Mouse (Mus musculus) stomach, embryonic 16.5 days (tissue): Measurements from ENCODE around the gene Otoa. TPM values are rescaled to one million over a fixed set of nuclear protein-coding genes. Genes with fewer than 3 reads are reported as not detected.

Source experiments
- ATAC-seq: fragments of 200-750 bp; cut with Nextera tagmentation; 2 replicates; pipeline ENCODE4 v1.8.0; 2017; ENCODE audit warnings: moderate number of reproducible peaks, moderate TSS enrichment; ENCODE audit not compliant: insufficient read depth, low FRiP score
- H3K27ac ChIP-seq: fragments of 300-500 bp; sonication (generic); 2 replicates; pipeline ENCODE4 v1.5.1; 2014; ENCODE audit warnings: low read length
- H3K27me3 ChIP-seq: fragments of 300-500 bp; sonication (generic); 2 replicates; pipeline ENCODE4 v1.6.1; 2014; ENCODE audit warnings: low read length, control low read depth, mixed read lengths; ENCODE audit not compliant: control insufficient read depth, insufficient read depth
- H3K36me3 ChIP-seq: fragments of 300-500 bp; sonication (generic); 2 replicates; pipeline ENCODE4 v1.6.1; 2014; ENCODE audit warnings: low read length; ENCODE audit not compliant: control insufficient read depth, insufficient read depth
- H3K4me1 ChIP-seq: fragments of 300-500 bp; sonication (generic); 2 replicates; pipeline ENCODE4 v1.6.1; 2014; ENCODE audit warnings: low read length, control low read depth, mixed read lengths; ENCODE audit not compliant: control insufficient read depth, insufficient read depth
- H3K4me2 ChIP-seq: fragments of 300-500 bp; sonication (generic); 2 replicates; pipeline ENCODE4 v1.6.1; 2014; ENCODE audit warnings: low read depth, low read length, mixed read lengths
- H3K4me3 ChIP-seq: fragments of 300-500 bp; sonication (generic); replicated peaks from 2 replicates; pipeline ENCODE4 v1.5.1; 2014; ENCODE audit warnings: mild to moderate bottlenecking, low read length
- H3K9ac ChIP-seq: fragments of 300-500 bp; sonication (generic); 2 replicates; pipeline ENCODE4 v1.6.1; 2014; ENCODE audit warnings: low read length
- H3K9me3 ChIP-seq: fragments of 300-500 bp; sonication (generic); replicated peaks from 2 replicates; pipeline ENCODE4 v1.6.1; 2016; ENCODE audit warnings: low read length, control low read depth; ENCODE audit not compliant: control insufficient read depth
- WGBS: fragments of 180-500 bp; shearing (Covaris S2); extraction: QIAGEN DNeasy Blood & Tissue Kit; methylation state at CpG from one replicate; pipeline ENCODE4 v1.1.7; 2014; 5-methylcytosine and 5-hydroxymethylcytosine counted together
- polyA plus RNA-seq: library from polyadenylated mRNA; unstranded; fragments of >200 nt; fragmentation: Nextera tagmentation; extraction: Ambion mirVana; gene quantifications from 2 replicates; pipeline ENCODE4 v1.2.1, GENCODE M21; 2015

The Otoa gene
- 0.36 and 0.37 TPM in 2 replicates for polyA plus RNA-seq

GRCm38 (mm10) chr7:121081350-121081749 lies at the start of gene Otoa:
Otoa (plus strand) TSS chr7:121081650.
- H3K4me1 ChIP-seq = peaks cover 8% of the 10 kb centered on the region
- no peak within 1 kb of the TSS for H3K9ac ChIP-seq
- 85% methylated on average over 4 of the region's 4 CpGs for WGBS
- no peak for ATAC-seq
- no peaks in the 10 kb centered on the region for H3K9me3 ChIP-seq
- H3K4me2 ChIP-seq = no peak within 1 kb of the TSS
- no peaks in the 10 kb centered on the region for H3K36me3 ChIP-seq
- no peak within 1 kb of the TSS for H3K27ac ChIP-seq
- H3K27me3 ChIP-seq = no peaks in the 10 kb centered on the region
- H3K4me3 ChIP-seq = no peak within 1 kb of the TSS

GRCm38 (mm10) chr7:121033856-121034652 lies 47.4 kb upstream of the Otoa start, which contains the start of gene Mettl9:
Mettl9 (plus strand) TSS chr7:121034445.
- 4% methylated on average over 39 of the region's 43 CpGs for WGBS
- Histone ChIP-seq H3K4me3 (peak within 1 kb of the TSS; percentile 88), H3K27ac (peak within 1 kb of the TSS; percentile 96), H3K36me3 (no peaks in the 10 kb centered on the region), H3K9me3 (no peaks in the 10 kb centered on the region), H3K4me1 (peaks cover 12% of the 10 kb centered on the region), H3K9ac (peak within 1 kb of the TSS; percentile 100), H3K27me3 (no peaks in the 10 kb centered on the region), H3K4me2 (peak within 1 kb of the TSS; percentile 84)
- ATAC-seq = peak; percentile 97

DNA sequence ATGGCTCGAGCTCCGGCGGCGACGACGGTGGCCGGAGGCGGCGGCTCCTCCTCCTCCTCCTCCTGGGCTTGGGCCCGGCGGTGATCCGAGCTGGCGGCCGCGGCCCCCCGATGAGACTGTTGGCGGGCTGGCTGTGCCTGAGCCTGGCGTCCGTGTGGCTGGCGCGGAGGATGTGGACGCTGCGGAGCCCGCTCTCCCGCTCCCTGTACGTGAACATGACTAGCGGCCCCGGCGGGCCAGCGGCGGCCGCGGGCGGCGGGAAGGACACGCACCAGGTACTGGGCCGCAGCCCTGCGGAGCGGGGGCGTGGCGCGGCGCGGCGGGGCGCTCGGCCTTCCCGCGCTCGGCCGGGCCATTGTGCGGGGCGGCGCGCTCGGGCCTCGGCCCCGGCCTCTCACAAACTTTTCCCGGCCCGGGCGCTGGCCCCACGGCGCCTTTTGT lies 46.7 kb upstream of the Otoa start:
- Histone ChIP-seq H3K27ac (peak overlapping the region; percentile 96), H3K4me3 (peak overlapping the region; percentile 88), H3K9ac (peak overlapping the region; percentile 100), H3K36me3 (no peaks in the 10 kb centered on the region), H3K4me1 (peaks cover 12% of the 10 kb centered on the region), H3K9me3 (no peaks in the 10 kb centered on the region), H3K4me2 (peak overlapping the region; percentile 84), H3K27me3 (no peaks in the 10 kb centered on the region)
- ATAC-seq = peak; percentile 79
- 1% methylated on average over 59 of the region's 63 CpGs for WGBS

DNA sequence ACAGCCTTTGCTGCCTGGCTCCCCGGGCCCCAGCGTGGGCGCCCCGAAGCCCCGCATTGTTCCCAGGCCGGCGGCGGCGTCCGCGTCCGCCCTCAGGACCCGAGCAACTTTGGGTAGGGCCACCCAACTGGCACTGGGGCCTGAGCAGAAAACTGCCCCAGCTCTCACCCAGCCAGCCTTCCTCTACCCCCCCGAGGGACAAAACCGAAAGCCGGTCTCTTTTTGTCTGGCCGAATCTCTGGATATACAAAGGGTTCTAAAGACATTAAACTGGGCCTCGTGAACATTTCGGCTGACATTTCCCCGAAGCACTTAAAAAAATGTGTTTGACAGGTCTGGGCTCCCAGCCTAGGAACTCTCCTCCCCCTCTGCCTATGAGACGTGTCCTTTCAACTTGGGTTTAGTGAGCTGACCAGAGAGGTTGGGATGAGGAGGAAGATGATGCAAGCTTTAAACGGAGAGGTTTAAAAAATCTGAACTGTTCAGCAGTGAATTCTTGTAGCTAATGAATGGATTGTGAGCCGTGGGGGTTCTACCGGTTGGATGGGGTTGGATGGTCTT lies 46.2 kb upstream of the Otoa start:
- Histone ChIP-seq H3K27ac (peak overlapping the region; percentile 96), H3K9me3 (no peaks in the 10 kb centered on the region), H3K4me3 (peak overlapping the region; percentile 88), H3K4me1 (peaks cover 12% of the 10 kb centered on the region), H3K27me3 (no peaks in the 10 kb centered on the region), H3K4me2 (peak overlapping the region; percentile 84), H3K9ac (peak overlapping the region; percentile 100), H3K36me3 (no peaks in the 10 kb centered on the region)
- WGBS = under 1% methylated on average over 24 of the region's 24 CpGs
- peak; percentile 46 for ATAC-seq

DNA sequence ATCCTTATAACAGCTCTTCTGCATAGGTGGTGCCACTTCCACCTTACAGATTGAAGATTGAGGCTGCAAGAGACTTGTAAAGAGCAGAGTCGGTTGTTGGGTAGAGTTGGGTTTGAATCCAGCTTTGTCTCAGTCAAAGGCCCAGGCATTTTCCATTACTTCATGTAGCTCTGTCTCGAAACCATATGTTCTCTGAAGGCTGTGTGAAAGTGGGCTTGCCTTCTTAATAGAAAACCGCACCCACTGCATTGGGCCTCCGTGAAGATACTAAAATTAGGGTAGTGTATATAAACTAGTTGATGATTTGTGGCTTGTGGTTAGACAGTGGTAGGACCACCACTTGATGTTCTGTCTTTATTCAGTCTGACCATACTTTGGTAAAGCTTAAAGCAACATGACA lies 40.9 kb upstream of the Otoa start:
- Histone ChIP-seq H3K27me3 (no peaks in the 10 kb centered on the region), H3K4me2 (no peak overlapping the region), H3K4me1 (peaks cover 19% of the 10 kb centered on the region), H3K36me3 (no peaks in the 10 kb centered on the region), H3K4me3 (no peak overlapping the region), H3K9me3 (no peaks in the 10 kb centered on the region), H3K9ac (no peak overlapping the region), H3K27ac (no peak overlapping the region)
- WGBS = 72% methylated on average over 4 of the region's 4 CpGs
- ATAC-seq = no peak

GRCm38 (mm10) chr7:121041989-121042388 lies 39.5 kb upstream of the Otoa start:
- Histone ChIP-seq H3K9me3 (no peaks in the 10 kb centered on the region), H3K27ac (no peak overlapping the region), H3K4me3 (no peak overlapping the region), H3K27me3 (no peaks in the 10 kb centered on the region), H3K36me3 (no peaks in the 10 kb centered on the region), H3K4me1 (peaks cover 11% of the 10 kb centered on the region; the same call in 1 of the 2 replicates), H3K4me2 (no peak overlapping the region), H3K9ac (no peak overlapping the region)
- peak; percentile 47; the same call in 1 of the 2 replicates for ATAC-seq
- 38% methylated on average over 1 of the region's 1 CpGs for WGBS

DNA sequence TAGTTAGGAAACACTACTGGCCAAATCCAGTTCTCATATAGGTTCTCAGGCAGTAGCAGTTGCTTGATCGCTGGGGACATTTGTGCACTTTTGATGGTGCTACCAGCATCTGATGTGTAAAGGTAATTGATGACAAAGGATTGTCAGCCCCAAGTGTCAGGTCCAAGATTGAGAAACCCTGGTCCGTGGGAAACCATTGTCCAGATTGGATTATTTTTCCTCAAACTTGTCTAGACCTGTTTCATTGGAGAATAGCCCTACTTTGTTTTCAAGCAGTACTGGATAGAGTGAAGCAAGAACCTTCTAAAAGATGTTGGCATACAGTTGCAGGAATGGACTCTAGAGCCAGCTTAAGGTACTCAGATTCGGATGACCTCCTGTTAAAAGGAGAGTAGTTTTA lies 38.4 kb upstream of the Otoa start:
- Histone ChIP-seq H3K4me3 (no peak overlapping the region), H3K9ac (no peak overlapping the region), H3K4me2 (no peak overlapping the region), H3K9me3 (no peaks in the 10 kb centered on the region), H3K27me3 (no peaks in the 10 kb centered on the region), H3K4me1 (peaks cover 8% of the 10 kb centered on the region; the same call in 1 of the 2 replicates), H3K36me3 (no peaks in the 10 kb centered on the region), H3K27ac (no peak overlapping the region)
- 85% methylated on average over 3 of the region's 3 CpGs for WGBS
- ATAC-seq = no peak

- no peaks in the 10 kb centered on the region for H3K27me3 ChIP-seq
- H3K4me3 ChIP-seq = no peak overlapping the region
- H3K4me1 ChIP-seq = peaks cover 8% of the 10 kb centered on the region; the same call in 1 of the 2 replicates
- H3K36me3 ChIP-seq = no peaks in the 10 kb centered on the region
- no peak overlapping the region for H3K27ac ChIP-seq
- WGBS = 84% methylated on average over 1 of the region's 1 CpGs
- no peaks in the 10 kb centered on the region for H3K9me3 ChIP-seq
- H3K4me2 ChIP-seq = no peak overlapping the region
- H3K9ac ChIP-seq = no peak overlapping the region
- no peak for ATAC-seq
These were observed 37.9 kb upstream of the Otoa start for GRCm38 (mm10) chr7:121043510-121043909.

- Histone ChIP-seq H3K4me2 (no peak overlapping the region), H3K4me3 (no peak overlapping the region), H3K4me1 (peaks cover 8% of the 10 kb centered on the region; the same call in 1 of the 2 replicates), H3K36me3 (no peaks in the 10 kb centered on the region), H3K9ac (no peak overlapping the region), H3K9me3 (no peaks in the 10 kb centered on the region), H3K27ac (no peak overlapping the region), H3K27me3 (no peaks in the 10 kb centered on the region)
- ATAC-seq = no peak
- WGBS = 65% methylated on average over 1 of the region's 1 CpGs
These were observed 37.2 kb upstream of the Otoa start for GRCm38 (mm10) chr7:121044251-121044650.
